Mouse (Mus musculus) neural tube, embryonic 12.5 days (tissue): ENCODE results near the gene Nelfe. TPM values are rescaled to one million over a fixed set of nuclear protein-coding genes. Genes with fewer than 3 reads are reported as not detected.
"Not testable (repeated sequence)": the region's sequence is repeated elsewhere in the genome, so short reads cannot be mapped to it uniquely, and the experiment has no call there.

Source experiments
- ATAC-seq: fragments of 200-750 bp; cut with Nextera tagmentation; 2 replicates; pipeline ENCODE4 v1.8.0; 2017; ENCODE audit warnings: low read depth, mild to moderate bottlenecking, moderate TSS enrichment, moderate library complexity; ENCODE audit not compliant: low FRiP score
- H3K27ac ChIP-seq: fragments of 300-500 bp; sonication (generic); 2 replicates; pipeline ENCODE4 v1.5.1; 2016
- H3K27me3 ChIP-seq: fragments of 300-500 bp; sonication (generic); replicated peaks from 2 replicates; pipeline ENCODE4 v1.6.1; 2016; ENCODE audit warnings: mild to moderate bottlenecking
- H3K36me3 ChIP-seq: fragments of 300-500 bp; sonication (generic); 2 replicates; pipeline ENCODE4 v1.6.1; 2016; ENCODE audit warnings: mild to moderate bottlenecking
- H3K4me1 ChIP-seq: fragments of 300-500 bp; sonication (generic); 2 replicates; pipeline ENCODE4 v1.6.1; 2016
- H3K4me2 ChIP-seq: fragments of 300-500 bp; sonication (generic); replicated peaks from 2 replicates; pipeline ENCODE4 v1.6.1; 2016; ENCODE audit warnings: mild to moderate bottlenecking
- H3K4me3 ChIP-seq: fragments of 300-500 bp; sonication (generic); 2 replicates; pipeline ENCODE4 v1.5.1; 2016
- H3K9ac ChIP-seq: fragments of 300-500 bp; sonication (generic); 2 replicates; pipeline ENCODE4 v1.6.1; 2016; ENCODE audit warnings: mild to moderate bottlenecking
- H3K9me3 ChIP-seq: fragments of 300-500 bp; sonication (generic); 2 replicates; pipeline ENCODE4 v1.6.1; 2016; ENCODE audit warnings: mild to moderate bottlenecking
- WGBS: fragments of 180-500 bp; shearing (Covaris S2); methylation state at CpG from one replicate; pipeline ENCODE4 v1.1.7; 2016; 5-methylcytosine and 5-hydroxymethylcytosine counted together
- microRNA-seq: library from miRNA; unstranded; fragments of <30 nt; microRNA quantifications from one replicate; pipeline ENCODE4, GENCODE M21; 2017
- polyA plus RNA-seq: library from polyadenylated mRNA; unstranded; fragments of >200 nt; fragmentation: Nextera tagmentation; extraction: Ambion mirVana; gene quantifications from 2 replicates; pipeline ENCODE4 v1.2.1, GENCODE M21; 2016

The Nelfe gene
- polyA plus RNA-seq, 1 experiment from 2014 or later = 95.9 TPM

DNA sequence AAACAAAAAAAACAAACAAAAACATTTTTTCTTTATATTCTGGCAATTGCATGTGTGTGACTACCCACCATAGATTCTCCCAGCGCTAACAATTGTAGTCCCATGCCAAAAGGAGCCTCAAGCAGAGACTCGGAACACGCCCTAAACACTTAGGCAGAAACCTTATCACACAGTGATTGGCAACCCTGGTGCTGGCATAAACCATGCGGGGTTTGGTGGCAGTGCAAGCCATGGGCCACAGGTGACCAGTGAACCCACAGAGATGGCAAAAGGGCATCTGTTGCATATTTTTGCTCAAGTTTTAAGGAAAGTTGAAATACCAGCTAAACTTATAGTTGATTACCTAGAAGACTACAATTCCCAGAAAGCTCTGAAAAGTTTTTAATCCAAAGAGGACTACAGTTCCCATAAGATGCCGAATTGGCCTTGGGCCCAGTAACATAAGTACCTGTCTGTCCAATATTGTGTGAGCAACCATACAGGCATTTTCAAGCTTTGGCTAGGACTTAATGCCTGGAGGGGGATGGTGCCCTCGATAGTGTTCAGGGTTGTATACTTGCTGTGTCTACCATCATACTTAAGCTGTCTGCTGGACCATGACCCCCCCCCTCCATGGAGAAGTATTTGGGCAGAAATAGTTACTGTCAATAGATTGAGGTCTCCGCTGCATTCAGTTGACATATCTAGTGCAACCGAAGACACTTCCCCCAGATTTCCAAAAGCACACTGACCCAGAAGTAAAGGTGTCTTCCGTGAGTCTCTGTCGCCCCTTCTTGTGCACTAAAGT, 47.4 kb downstream of the Nelfe start:
- H3K9me3 ChIP-seq = no peaks in the 10 kb centered on the region
- H3K4me1 ChIP-seq = peaks cover 41% of the 10 kb centered on the region
- peak overlapping the region; percentile 79; the same call in 1 of the 2 replicates for H3K27ac ChIP-seq
- peak overlapping the region; percentile 98 for H3K4me2 ChIP-seq
- peaks cover 17% of the 10 kb centered on the region for H3K36me3 ChIP-seq
- no peak for ATAC-seq
- H3K9ac ChIP-seq = peak overlapping the region; percentile 89
- H3K27me3 ChIP-seq = no peaks in the 10 kb centered on the region
- H3K4me3 ChIP-seq = peak overlapping the region; percentile 98
- 22% methylated on average over 10 of the region's 10 CpGs for WGBS

DNA sequence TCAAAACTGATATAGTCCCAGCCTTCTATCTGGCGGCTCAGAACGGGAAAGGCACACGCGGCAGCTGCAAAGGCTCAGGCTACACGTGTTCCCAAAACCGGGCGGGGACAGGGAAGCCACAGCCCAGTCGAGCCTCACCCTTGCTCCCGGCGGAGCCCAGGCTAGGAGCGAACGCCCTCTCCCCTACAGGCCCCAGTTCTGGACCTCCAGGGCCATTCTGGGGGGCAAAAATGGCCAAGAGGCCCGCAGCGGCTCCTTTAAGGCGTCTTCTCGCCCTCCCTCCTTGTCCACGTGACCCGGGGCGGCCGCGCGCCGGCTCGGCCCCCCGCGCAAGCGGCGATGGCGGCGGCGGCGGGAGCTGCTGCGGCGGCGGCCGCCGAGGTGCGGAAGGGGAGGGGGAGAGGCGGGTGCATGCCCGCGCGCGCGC, 48.0 kb downstream of the Nelfe start, which contains the start of the genes C2 and Ehmt2:
Gene C2, minus strand, starts transcription at position 106 of the 427 bp plus-strand sequence.
Gene Ehmt2, plus strand, starts transcription at position 310 of the 427 bp plus-strand sequence.
- H3K4me3 ChIP-seq = peak within 1 kb of the TSS; percentile 98
- H3K27me3 ChIP-seq = no peaks in the 10 kb centered on the region
- WGBS = 1% methylated on average over 41 of the region's 44 CpGs
- H3K36me3 ChIP-seq = peaks cover 23% of the 10 kb centered on the region
- 0 out of 2 replicates have a peak, but pooled peaks have one; percentile 11 for ATAC-seq
- H3K9ac ChIP-seq = peak within 1 kb of the TSS; percentile 89
- H3K4me1 ChIP-seq = peaks cover 41% of the 10 kb centered on the region
- peak within 1 kb of the TSS; percentile 79 for H3K27ac ChIP-seq
- no peaks in the 10 kb centered on the region for H3K9me3 ChIP-seq
- peak within 1 kb of the TSS; percentile 98 for H3K4me2 ChIP-seq

DNA sequence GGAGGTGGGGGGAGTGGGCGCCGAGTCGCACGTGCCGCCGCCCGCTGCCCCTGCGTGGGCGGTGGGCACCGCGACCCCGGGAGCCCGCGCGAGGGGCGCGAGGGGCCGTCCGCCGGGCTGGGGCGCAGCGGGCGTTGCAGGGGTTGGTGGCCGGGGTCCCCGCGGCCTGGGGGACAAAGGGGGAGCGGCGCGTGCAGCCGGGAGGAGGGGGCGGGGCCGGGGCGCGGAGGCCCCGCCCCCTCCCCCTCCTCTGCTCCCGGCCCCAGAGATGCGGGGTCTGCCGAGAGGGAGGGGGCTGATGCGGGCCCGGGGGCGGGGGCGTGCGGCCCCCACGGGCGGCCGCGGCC, 48.5 kb downstream of the Nelfe start:
- peaks cover 37% of the 10 kb centered on the region for H3K4me1 ChIP-seq
- peaks cover 28% of the 10 kb centered on the region for H3K36me3 ChIP-seq
- WGBS = 0% methylated on average over 27 of the region's 47 CpGs
- H3K27ac ChIP-seq = peak overlapping the region; percentile 79
- ATAC-seq = no peak; the same call in 1 of the 2 replicates
- H3K9ac ChIP-seq = peak overlapping the region; percentile 89
- H3K4me3 ChIP-seq = peak overlapping the region; percentile 98
- no peaks in the 10 kb centered on the region for H3K27me3 ChIP-seq
- H3K9me3 ChIP-seq = no peaks in the 10 kb centered on the region
- peak overlapping the region; percentile 98 for H3K4me2 ChIP-seq

DNA sequence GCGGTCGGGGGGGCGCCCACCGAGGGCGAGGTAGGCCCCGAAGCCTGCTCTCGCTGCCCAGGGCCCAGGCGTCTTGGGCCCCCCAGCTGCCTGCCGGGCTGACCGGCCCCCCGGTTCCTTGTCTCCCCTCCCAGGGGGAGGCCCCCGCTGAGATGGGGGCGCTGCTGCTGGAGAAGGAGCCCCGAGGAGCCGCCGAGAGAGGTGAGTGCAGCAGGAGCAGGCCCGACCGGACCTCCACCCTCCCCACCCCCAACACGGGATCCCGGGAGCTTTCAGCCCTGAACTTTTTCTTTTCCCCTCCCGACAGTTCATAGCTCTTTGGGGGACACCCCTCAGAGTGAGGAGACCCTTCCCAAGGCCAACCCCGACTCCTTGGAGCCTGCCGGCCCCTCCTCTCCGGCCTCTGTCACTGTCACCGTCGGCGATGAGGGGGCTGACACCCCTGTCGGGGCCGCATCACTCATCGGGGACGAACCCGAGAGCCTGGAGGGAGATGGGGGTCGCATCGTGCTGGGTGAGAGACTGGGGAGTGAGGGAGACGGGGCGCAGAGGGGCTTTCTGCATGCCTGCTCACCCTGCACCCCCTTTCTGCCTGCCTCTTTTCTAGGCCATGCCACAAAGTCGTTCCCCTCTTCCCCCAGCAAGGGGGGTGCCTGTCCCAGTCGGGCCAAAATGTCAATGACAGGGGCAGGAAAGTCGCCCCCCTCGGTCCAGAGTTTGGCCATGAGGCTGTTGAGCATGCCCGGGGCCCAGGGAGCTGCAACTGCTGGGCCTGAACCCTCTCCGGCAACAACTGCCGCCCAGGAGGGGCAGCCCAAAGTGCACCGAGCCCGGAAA, 49.1 kb downstream of the Nelfe start:
- peaks cover 34% of the 10 kb centered on the region for H3K36me3 ChIP-seq
- no peak; the same call in 1 of the 2 replicates for ATAC-seq
- H3K27ac ChIP-seq = peak overlapping the region; percentile 79
- peak overlapping the region; percentile 89 for H3K9ac ChIP-seq
- peak overlapping the region; percentile 98 for H3K4me3 ChIP-seq
- H3K27me3 ChIP-seq = no peaks in the 10 kb centered on the region
- 2% methylated on average over 40 of the region's 45 CpGs for WGBS
- H3K4me2 ChIP-seq = peak overlapping the region; percentile 98
- peaks cover 35% of the 10 kb centered on the region for H3K4me1 ChIP-seq
- no peaks in the 10 kb centered on the region for H3K9me3 ChIP-seq

DNA sequence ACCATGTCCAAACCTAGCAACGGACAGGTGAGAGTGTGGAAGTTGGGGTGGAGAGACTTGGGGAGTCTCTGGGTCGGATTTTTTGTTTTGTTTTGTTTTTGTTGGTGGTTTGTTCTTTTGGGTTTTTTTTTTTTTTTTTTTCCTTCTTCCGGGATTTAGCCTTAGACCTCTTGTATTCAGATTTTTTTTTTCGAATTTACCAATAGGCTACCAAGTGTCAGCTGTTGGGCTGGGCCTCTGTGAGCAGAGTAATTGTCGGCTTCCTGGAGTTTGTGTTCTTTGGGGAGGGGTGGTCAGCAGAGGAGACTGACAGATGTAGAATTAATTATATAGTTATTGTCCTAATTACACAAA, 49.7 kb downstream of the Nelfe start:
- whole genome bisulfite sequencing = 2% methylated on average over 5 of the region's 5 CpGs
- H3K27me3 ChIP-seq = no peaks in the 10 kb centered on the region
- H3K9ac ChIP-seq = peak overlapping the region; percentile 89
- H3K4me3 ChIP-seq = peak overlapping the region; percentile 98
- H3K36me3 ChIP-seq = peaks cover 40% of the 10 kb centered on the region
- peak overlapping the region; percentile 98 for H3K4me2 ChIP-seq
- no peaks in the 10 kb centered on the region for H3K9me3 ChIP-seq
- no peak for ATAC-seq
- peaks cover 34% of the 10 kb centered on the region for H3K4me1 ChIP-seq
- H3K27ac ChIP-seq = no peak overlapping the region

DNA sequence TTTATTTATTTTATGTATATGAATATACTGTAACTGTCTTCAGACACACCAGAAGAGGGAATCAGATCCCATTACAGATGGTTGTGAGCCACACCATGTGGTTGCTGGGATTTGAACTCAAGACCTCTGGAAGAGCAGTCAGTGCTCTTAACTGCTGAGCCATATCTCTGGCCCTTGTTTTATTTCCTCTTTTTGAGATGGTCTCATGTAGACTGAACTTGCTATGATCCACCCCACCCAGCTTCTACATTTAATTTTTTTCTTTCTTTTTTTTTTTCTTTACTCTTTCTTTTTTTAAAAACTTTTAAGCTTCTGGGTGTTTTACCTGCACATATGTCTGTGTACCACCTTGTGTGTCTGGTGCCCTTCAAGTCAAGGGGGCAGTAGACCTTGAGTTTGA, 50.6 kb downstream of the Nelfe start:
- H3K36me3 ChIP-seq = peaks cover 48% of the 10 kb centered on the region
- not testable (repeated sequence) for H3K27ac ChIP-seq, ATAC-seq, H3K27me3 ChIP-seq, H3K9ac ChIP-seq, H3K4me3 ChIP-seq, H3K9me3 ChIP-seq
- 0 out of 2 replicates have a peak overlapping the region, but pooled peaks have one; percentile 98 for H3K4me2 ChIP-seq
- H3K4me1 ChIP-seq = peaks cover 25% of the 10 kb centered on the region

DNA sequence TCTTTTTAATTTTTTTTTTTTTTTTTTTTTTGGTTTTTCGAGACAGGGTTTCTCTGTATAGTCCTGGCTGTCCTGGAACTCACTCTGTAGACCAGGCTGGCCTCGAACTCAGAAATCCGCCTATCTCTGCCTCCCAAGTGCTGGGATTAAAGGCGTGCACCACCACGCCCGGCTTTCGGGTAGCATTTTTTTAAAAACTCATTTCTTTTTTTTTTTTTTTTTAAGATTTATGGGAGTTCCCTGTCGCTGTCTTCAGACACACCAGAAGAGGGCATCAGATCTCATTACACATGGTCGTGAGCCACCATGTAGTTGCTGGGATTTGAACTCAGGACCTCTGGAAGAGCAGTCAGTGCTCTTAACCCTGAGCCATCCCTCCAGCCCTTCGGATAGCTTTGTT, 51.8 kb downstream of the Nelfe start:
- H3K9ac ChIP-seq, H3K4me2 ChIP-seq, H3K4me3 ChIP-seq, H3K27me3 ChIP-seq, H3K9me3 ChIP-seq, ATAC-seq, H3K27ac ChIP-seq: not testable (repeated sequence)
- peaks cover 52% of the 10 kb centered on the region for H3K36me3 ChIP-seq
- H3K4me1 ChIP-seq = peaks cover 14% of the 10 kb centered on the region
- 89% methylated on average over 9 of the region's 10 CpGs for WGBS

DNA sequence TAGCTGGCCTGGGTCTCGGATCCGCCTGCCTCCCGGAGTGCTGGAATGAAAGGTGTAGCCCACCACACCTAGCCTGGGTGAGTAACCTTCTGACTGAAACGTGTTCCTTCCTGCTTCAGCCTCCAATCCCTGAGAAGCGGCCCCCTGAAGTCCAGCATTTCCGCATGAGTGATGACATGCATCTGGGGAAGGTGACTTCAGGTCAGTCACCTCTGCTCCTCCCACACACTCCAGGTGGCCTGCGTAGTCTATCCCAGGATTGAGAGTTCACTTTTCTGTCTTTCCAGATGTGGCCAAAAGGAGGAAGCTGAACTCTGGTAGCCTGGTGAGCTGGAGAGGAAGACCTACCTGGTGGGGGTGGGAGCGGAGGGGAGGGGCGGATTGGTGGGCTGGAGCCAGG, 52.7 kb downstream of the Nelfe start:
- Histone ChIP-seq H3K27ac (no peak overlapping the region), H3K27me3 (no peaks in the 10 kb centered on the region), H3K4me3 (no peak overlapping the region), H3K9ac (no peak overlapping the region), H3K36me3 (peaks cover 62% of the 10 kb centered on the region), H3K9me3 (no peaks in the 10 kb centered on the region), H3K4me1 (peaks cover 5% of the 10 kb centered on the region), H3K4me2 (no peak overlapping the region)
- 92% methylated on average over 9 of the region's 9 CpGs for WGBS
- ATAC-seq = no peak

Small RNA genes lying within 50 kb of the gene (microRNA-seq; reads per million reads assigned to microRNA genes)
- 1.1 reads per million for gene Mir6970
- 0.66 reads per million for gene Mir6971
- not detected for gene Mir6972

Other genes starting within 250 kb of the Nelfe start
- 249 and 263 TPM in 2 replicates for gene Rnf5, start 246.7 kb upstream of the Nelfe start, polyA plus RNA-seq
- 81.1 and 97.7 TPM in 2 replicates for gene Agpat1, start 246.1 kb upstream of the Nelfe start, polyA plus RNA-seq
- 13.0 and 15.5 TPM in 2 replicates for gene Egfl8, start 234.4 kb upstream of the Nelfe start, polyA plus RNA-seq
- 22.9 and 25.2 TPM in 2 replicates for gene Ppt2, start 221.9 kb upstream of the Nelfe start, polyA plus RNA-seq
- gene Prrt1, start 220.9 kb upstream of the Nelfe start, polyA plus RNA-seq = 1.4 and 1.6 TPM in 2 replicates
- 17.4 and 17.5 TPM in 2 replicates for gene Fkbpl, start 205.6 kb upstream of the Nelfe start, polyA plus RNA-seq
- 116 and 120 TPM in 2 replicates for gene Atf6b, start 203.2 kb upstream of the Nelfe start, polyA plus RNA-seq
- gene Tnxb, start 179.9 kb upstream of the Nelfe start, polyA plus RNA-seq = 0.03 TPM in 2 replicates
- not detected in 2 replicates for gene C4b, start 106.5 kb upstream of the Nelfe start, polyA plus RNA-seq
- gene Cyp21a1, start 45.8 kb upstream of the Nelfe start, polyA plus RNA-seq = not detected in 2 replicates
- 30.8 and 30.9 TPM in 2 replicates for gene Stk19, start 13.4 kb upstream of the Nelfe start, polyA plus RNA-seq
- gene Dxo, start 13.4 kb upstream of the Nelfe start, polyA plus RNA-seq = 64.1 and 66.2 TPM in 2 replicates
- gene Skiv2l, start 181 bp upstream of the Nelfe start, polyA plus RNA-seq = 61.2 and 64.7 TPM in 2 replicates
- 2.0 and 3.0 TPM in 2 replicates for gene Cfb, start 12.1 kb downstream of the Nelfe start, polyA plus RNA-seq
- 11.5 and 12.0 TPM in 2 replicates for gene Zbtb12, start 29.1 kb downstream of the Nelfe start, polyA plus RNA-seq
- gene Gm20547, start 31.7 kb downstream of the Nelfe start, polyA plus RNA-seq = not detected in 2 replicates
- gene C2, start 47.9 kb downstream of the Nelfe start, polyA plus RNA-seq = 1.0 and 1.5 TPM in 2 replicates
- gene Ehmt2, start 48.1 kb downstream of the Nelfe start, polyA plus RNA-seq = 113 and 117 TPM in 2 replicates
- gene Slc44a4, start 64.1 kb downstream of the Nelfe start, polyA plus RNA-seq = not detected in 2 replicates
- 24.4 and 27.3 TPM in 2 replicates for gene Neu1, start 80.9 kb downstream of the Nelfe start, polyA plus RNA-seq
- 0.26 TPM in 1 of 2 replicates, not detected in the other for gene Hspa1b, start 108.8 kb downstream of the Nelfe start, polyA plus RNA-seq
- gene Gm20481, start 119.5 kb downstream of the Nelfe start, polyA plus RNA-seq = not detected in 2 replicates
- gene Hspa1a, start 121.8 kb downstream of the Nelfe start, polyA plus RNA-seq = 3.1 and 3.5 TPM in 2 replicates
- gene Hspa1l, start 122.3 kb downstream of the Nelfe start, polyA plus RNA-seq = 1.4 and 2.3 TPM in 2 replicates
- gene Lsm2, start 131.5 kb downstream of the Nelfe start, polyA plus RNA-seq = 150 and 158 TPM in 2 replicates
- 118 and 119 TPM in 2 replicates for gene Vars, start 150.6 kb downstream of the Nelfe start, polyA plus RNA-seq
- 0.06 and 0.15 TPM in 2 replicates for gene Vwa7, start 166.2 kb downstream of the Nelfe start, polyA plus RNA-seq
- gene Sapcd1, start 177.6 kb downstream of the Nelfe start, polyA plus RNA-seq = 3.8 and 5.0 TPM in 2 replicates
- 3.1 and 4.1 TPM in 2 replicates for gene Msh5, start 196.4 kb downstream of the Nelfe start, polyA plus RNA-seq
- gene Clic1, start 199.6 kb downstream of the Nelfe start, polyA plus RNA-seq = 169 and 178 TPM in 2 replicates
- gene Ddah2, start 208.6 kb downstream of the Nelfe start, polyA plus RNA-seq = 564 and 591 TPM in 2 replicates
- gene Ly6g6c, start 215.0 kb downstream of the Nelfe start, polyA plus RNA-seq = not detected in 2 replicates
- 0.81 and 0.88 TPM in 2 replicates for gene Mpig6b, start 215.8 kb downstream of the Nelfe start, polyA plus RNA-seq
- gene Ly6g6e, start 226.5 kb downstream of the Nelfe start, polyA plus RNA-seq = 0.38 and 0.57 TPM in 2 replicates
- 1.9 and 2.2 TPM in 2 replicates for gene Ly6g6d, start 227.7 kb downstream of the Nelfe start, polyA plus RNA-seq
- gene Ly6g6f, start 235.2 kb downstream of the Nelfe start, polyA plus RNA-seq = 0.23 and 0.84 TPM in 2 replicates
- 78.7 and 83.6 TPM in 2 replicates for gene Abhd16a, start 238.9 kb downstream of the Nelfe start, polyA plus RNA-seq